Mouse (Mus musculus): ENCODE results near the gene Ear6.

The Ear6 gene

DNA sequence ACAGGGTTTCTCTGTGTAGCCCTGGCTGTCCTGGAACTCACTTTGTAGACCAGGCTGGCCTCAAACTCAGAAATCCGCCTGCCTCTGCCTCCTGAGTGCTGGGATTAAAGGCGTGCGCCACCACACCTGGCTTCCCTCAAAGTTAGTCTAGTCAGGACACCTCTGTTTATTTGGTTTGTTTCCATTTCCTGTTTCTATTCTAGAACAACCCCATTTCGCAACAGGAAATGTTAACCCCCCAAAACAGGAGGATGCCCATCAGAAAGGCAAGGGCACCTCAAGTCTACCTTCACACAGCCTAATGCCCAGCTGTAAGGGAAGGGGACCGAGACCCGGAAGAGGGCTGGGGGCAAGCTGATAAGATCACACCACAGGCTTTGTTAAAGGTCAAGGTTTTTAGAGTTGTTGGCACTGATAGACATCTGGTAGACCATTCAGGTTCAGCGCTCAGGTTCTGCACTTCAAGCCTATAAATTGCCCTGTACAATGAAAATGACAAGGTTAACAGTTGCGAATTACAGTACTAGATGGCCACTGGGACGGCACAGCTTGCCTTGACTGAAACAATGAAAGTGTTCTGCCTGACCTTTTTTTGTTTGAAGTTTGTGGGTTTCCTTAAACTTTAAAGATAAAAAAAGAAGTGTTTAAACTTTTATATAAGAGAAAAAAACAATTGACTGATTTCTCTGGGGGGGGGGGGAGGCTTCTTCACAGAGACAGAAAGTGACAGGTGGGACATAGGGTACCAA, 38.9 kb downstream of the Ear6 start, which contains the start of gene Slc39a2:
Gene Slc39a2, plus strand, starts transcription at position 699 of the 749 bp plus-strand sequence.
- in situ Hi-C loops (cut with MboI; ENCODE audit: low pct_unique_long_range_greater_than_20kb in 1 of 2, low sequenced_read_pairs in 2 of 2, unreplicated experiment in 1 of 2) = no loop called here

DNA sequence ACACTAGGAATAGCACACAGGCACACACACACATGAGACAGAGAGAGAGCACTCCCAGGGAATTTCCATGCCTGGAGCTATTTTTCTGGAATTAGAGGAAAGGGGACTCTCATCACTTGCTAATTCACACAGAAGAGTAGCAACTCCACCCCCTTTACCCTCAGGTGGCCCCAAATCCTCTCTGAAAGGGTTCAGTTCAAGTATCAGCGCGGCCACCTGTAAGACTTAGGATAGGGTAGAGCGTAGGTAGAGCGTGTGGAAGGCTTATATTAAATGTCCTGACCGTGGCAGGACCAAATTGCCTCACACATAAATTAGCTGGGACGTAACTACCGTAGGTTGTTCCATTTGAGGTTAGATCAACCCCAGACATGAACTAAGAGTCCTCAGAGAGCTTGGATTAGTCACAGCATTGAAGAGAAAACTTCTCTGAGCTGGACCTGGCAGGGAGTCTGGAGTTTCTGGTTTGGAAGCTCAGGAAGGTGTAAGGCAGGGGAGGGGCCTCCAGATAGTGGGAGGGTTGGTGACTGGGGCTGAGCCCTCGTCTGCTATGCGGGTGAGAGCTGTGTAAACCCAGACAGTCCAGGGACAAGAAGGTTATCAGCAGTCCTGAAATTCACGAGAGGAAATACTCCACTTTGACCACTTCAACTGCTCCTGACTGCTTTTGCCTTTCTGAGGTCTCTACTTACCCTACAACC, 39.7 kb downstream of the Ear6 start:
- in situ Hi-C loops (cut with MboI; ENCODE audit: low pct_unique_long_range_greater_than_20kb in 1 of 2, low sequenced_read_pairs in 2 of 2, unreplicated experiment in 1 of 2) = no loop called here

DNA sequence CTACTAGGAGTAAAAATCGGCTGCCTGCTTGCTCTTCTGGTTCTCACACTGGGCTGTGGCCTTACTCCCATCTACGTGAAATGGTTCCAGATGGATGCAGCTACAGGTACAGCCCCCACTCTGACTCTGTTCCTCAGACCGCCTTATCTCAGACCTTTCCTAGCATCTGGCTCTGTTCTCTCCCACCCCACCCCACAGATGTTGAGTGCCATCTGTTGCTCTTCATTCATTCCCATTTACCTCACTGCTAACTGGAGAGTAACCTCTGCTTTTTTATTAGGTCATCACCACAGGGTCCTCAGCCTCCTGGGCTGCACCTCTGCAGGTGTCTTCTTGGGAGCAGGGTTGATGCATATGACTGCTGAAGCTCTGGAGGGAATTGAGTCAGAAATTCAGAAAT, 40.3 kb downstream of the Ear6 start:
- in situ Hi-C loops (cut with MboI; ENCODE audit: low pct_unique_long_range_greater_than_20kb in 1 of 2, low sequenced_read_pairs in 2 of 2, unreplicated experiment in 1 of 2) = no loop called here

- in situ Hi-C loops (cut with MboI; ENCODE audit: low pct_unique_long_range_greater_than_20kb in 1 of 2, low sequenced_read_pairs in 2 of 2, unreplicated experiment in 1 of 2) = no loop called here
Observed at GRCm38 (mm10) chr14:51895071-51895470, 41.6 kb downstream of the Ear6 start.

DNA sequence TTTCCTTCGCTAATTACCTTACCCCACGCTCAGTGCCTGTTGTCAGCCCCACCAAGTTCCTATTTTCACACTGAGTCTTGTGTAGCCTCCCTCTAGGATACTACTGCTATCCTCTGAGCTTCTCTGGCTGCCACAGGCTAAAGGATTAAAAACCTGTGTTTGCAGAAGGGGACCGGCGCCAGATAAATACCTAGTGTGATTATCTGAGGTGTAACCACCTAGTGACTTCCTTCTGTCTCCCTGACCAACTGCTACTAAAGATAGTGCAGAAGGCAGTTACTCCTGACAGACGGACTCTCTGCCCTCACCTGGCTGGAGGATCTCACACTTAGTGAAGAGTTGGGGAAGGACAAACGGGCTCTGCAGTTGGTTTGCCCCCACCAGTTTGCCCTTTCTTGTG, 42.5 kb downstream of the Ear6 start:
- in situ Hi-C loops (cut with MboI; ENCODE audit: low pct_unique_long_range_greater_than_20kb in 1 of 2, low sequenced_read_pairs in 2 of 2, unreplicated experiment in 1 of 2) = no loop called here

- in situ Hi-C loops (cut with MboI; ENCODE audit: low pct_unique_long_range_greater_than_20kb in 1 of 2, low sequenced_read_pairs in 2 of 2, unreplicated experiment in 1 of 2) = no loop called here
Observed at GRCm38 (mm10) chr14:51896539-51897170, 43.2 kb downstream of the Ear6 start.

- in situ Hi-C loops (cut with MboI; ENCODE audit: low pct_unique_long_range_greater_than_20kb in 1 of 2, low sequenced_read_pairs in 2 of 2, unreplicated experiment in 1 of 2) = no loop called here
Observed at GRCm38 (mm10) chr14:51899351-51899750, 45.9 kb downstream of the Ear6 start.

DNA sequence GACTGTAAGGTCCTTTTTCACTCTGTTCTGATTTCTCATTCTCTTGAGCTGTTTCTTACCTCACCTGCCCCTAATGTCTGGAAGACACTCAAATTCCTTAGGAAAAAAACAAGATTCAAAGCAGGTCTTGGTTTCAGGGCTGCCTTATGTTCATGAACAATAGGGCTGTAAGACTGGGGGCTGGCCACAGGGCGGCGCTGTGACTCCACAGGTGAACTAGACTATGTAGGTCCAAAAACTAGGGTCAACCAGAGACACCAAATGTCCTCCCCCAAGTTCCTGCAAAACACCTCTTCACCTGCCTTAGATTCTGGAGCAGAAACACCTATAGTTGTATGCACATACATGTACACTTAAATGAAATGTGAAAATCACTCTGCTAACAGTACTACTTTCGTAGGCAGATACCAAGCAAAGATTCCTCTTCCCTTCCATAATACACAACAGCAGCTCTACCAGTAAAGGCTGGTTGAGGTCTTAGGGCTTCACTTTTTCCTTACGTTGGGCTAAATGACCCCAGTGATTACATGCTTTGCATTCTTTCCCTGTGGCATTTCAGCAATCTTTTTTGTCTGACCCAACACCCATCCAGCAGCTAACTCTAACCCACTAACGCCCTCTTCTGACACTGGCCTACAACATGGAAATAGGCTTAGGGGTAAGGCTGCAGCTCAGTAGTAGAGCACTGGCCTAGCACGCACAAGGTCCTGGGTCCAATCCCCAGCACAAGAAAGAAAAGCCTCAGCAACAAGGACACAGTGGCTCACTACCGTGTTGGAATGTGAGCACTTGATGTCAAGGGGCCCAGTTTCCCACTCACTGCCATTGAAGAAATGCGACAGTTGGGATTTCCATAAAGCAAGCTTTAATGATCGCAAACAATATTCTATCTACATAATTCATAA, 49.6 kb downstream of the Ear6 start:
- in situ Hi-C loops (cut with MboI; ENCODE audit: low pct_unique_long_range_greater_than_20kb in 1 of 2, low sequenced_read_pairs in 2 of 2, unreplicated experiment in 1 of 2) = loop anchor here (10.0 to 25.0 kb wide), 5 partner anchors 82 to 434 kb away; partner anchors contain the start of genes Arhgef40 (in 1 of the 2), Mettl3 (in 1 of the 2), Sall2 (in 1 of the 2) and Zfp219 (in 1 of the 2)

- in situ Hi-C loops (cut with MboI; ENCODE audit: low pct_unique_long_range_greater_than_20kb in 1 of 2, low sequenced_read_pairs in 2 of 2, unreplicated experiment in 1 of 2) = loop anchor here (10.0 to 25.0 kb wide), 5 partner anchors 81 to 434 kb away; partner anchors contain the start of genes Arhgef40 (in 1 of the 2), Mettl3 (in 1 of the 2), Sall2 (in 1 of the 2) and Zfp219 (in 1 of the 2)
Observed at GRCm38 (mm10) chr14:51903782-51904181, 50.3 kb downstream of the Ear6 start.

Data from mouse embryonic stem cell (cell line).